Mouse (Mus musculus): ENCODE measurements around the gene Ackr4. TPM values are rescaled to one million over a fixed set of nuclear protein-coding genes. Genes with fewer than 3 reads are reported as not detected.

The Ackr4 gene
- polyA plus RNA-seq, 1 experiment, result not detected

DNA sequence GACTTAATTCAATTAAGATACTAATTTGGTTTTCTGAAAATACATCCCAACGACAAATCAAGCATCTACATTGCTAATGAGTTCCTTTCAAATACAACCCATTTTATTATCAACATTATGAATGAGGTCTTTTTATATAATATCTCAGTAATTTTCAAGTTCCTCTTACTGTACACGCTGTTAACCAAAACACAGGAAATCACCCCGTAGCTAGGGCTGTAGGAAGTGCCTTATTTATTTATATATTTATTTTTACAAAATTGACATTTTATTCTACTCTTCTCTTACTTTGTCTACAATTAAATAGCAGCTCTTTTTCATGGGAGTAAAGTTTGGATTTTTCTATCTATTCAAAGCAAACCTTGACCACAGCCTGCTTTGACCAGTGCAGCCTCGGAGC is 87.0 kb downstream of the Ackr4 start:
- Histone ChIP-seq H3K4me1 (ENCODE audit: control insufficient read depth, insufficient read depth, low read length) (no peaks in the 10 kb centered on the region), H3K27ac (ENCODE audit: insufficient read depth, low read depth, low read length) (no peak overlapping the region), H3K4me3 (ENCODE audit: insufficient read depth, low read depth, low read length) (no peak overlapping the region)
- 83% methylated on average over 4 of the region's 4 CpGs for WGBS
- TF ChIP-seq POLR2A (IDR thresholded peaks at IDR 0.05; ENCODE audit: insufficient read depth, low read depth, low read length) (no peak), CTCF (IDR thresholded peaks at IDR 0.05; ENCODE audit: insufficient read depth, low read depth, low read length) (no peak)

DNA sequence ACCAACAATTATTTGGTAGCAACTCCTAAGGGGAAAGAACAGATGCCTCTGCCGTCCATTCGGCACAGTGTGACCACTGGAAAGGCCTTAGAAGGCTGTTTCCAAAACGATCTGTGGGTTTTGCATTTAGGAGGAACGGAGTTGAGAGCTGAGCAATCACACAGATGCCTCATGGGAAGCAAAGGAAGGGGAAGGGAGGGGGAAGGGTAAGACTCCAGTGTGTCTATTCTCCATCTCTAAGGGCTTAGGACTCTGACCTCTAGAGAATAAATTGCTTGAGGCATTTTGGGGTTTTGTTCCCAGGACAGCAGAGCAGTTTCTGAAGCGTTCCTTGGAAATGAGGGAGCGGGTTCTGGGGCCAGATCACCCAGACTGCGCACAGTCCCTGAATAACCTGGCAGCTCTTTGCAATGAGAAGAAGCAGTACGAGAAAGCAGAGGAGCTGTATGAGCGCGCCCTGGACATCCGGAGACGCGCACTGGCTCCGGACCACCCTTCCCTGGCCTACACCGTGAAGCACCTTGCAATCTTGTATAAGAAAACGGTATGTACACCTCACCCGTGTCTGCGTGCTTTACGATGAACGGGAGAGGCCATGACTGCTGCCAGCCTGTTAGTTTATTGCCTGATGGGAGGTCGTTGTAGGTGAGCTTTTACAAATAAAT is 87.6 kb downstream of the Ackr4 start:
- TF ChIP-seq CTCF (IDR thresholded peaks at IDR 0.05; ENCODE audit: insufficient read depth, low read depth, low read length) (no peak), POLR2A (IDR thresholded peaks at IDR 0.05; ENCODE audit: insufficient read depth, low read depth, low read length) (no peak)
- WGBS, result 92% methylated on average over 21 of the region's 21 CpGs
- Histone ChIP-seq H3K4me1 (ENCODE audit: control insufficient read depth, insufficient read depth, low read length) (no peaks in the 10 kb centered on the region), H3K4me3 (ENCODE audit: insufficient read depth, low read depth, low read length) (no peak overlapping the region), H3K27ac (ENCODE audit: insufficient read depth, low read depth, low read length) (no peak overlapping the region)

- TF ChIP-seq CTCF (IDR thresholded peaks at IDR 0.05; ENCODE audit: insufficient read depth, low read depth, low read length), result no peak
- TF ChIP-seq POLR2A (IDR thresholded peaks at IDR 0.05; ENCODE audit: insufficient read depth, low read depth, low read length), result no peak
- Histone ChIP-seq H3K27ac (ENCODE audit: insufficient read depth, low read depth, low read length) (no peak overlapping the region), H3K4me1 (ENCODE audit: control insufficient read depth, insufficient read depth, low read length) (no peaks in the 10 kb centered on the region), H3K4me3 (ENCODE audit: insufficient read depth, low read depth, low read length) (no peak overlapping the region)
- 92% methylated on average over 13 of the region's 13 CpGs for WGBS
These were observed 88.5 kb downstream of the Ackr4 start for GRCm38 (mm10) chr9:104038266-104038665.

DNA sequence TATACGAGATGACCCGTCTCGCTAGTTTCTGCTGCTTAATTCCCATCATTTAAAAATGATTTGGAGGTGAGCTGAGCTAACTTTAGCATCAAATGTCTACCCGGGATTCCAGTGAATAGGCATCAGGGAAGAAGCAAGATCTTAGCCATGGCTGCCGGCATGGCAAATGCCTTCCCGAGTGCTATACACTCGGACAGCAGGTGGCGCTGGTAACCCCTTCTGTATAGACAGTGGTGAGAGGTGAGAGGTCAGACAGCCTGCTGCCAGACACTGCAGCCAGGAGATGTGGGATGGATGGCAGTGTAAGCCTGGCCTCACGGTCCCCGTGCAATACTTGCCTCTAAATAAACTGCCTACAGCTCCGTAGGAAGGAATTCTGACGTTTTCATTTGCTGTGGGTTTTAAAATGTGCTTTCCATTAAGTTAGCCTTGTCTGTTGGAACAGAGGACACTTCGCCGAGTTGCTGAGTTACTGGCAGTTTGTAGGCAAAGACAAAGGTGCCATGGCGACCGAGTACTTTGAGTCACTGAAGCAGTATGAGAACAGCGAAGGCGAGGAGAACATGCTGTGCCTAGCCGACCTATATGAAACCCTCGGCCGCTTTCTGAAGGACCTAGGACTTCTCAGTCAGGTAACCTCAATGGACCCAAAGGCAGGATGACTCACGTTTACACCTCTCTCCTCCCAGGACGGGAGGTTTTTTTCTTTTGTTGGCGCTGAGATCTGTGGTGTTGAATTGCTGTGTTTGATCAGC is 91.3 kb downstream of the Ackr4 start:
- no peaks in the 10 kb centered on the region for H3K4me1 ChIP-seq (ENCODE audit: control insufficient read depth, insufficient read depth, low read length)
- TF ChIP-seq POLR2A (IDR thresholded peaks at IDR 0.05; ENCODE audit: insufficient read depth, low read depth, low read length) (no peak), CTCF (IDR thresholded peaks at IDR 0.05; ENCODE audit: insufficient read depth, low read depth, low read length) (peak; percentile 49; the same call in 1 of the 2 replicates)
- H3K27ac ChIP-seq (ENCODE audit: insufficient read depth, low read depth, low read length), result no peak overlapping the region
- 56% methylated on average over 24 of the region's 24 CpGs for WGBS
- H3K4me3 ChIP-seq (ENCODE audit: insufficient read depth, low read depth, low read length), result no peak overlapping the region

DNA sequence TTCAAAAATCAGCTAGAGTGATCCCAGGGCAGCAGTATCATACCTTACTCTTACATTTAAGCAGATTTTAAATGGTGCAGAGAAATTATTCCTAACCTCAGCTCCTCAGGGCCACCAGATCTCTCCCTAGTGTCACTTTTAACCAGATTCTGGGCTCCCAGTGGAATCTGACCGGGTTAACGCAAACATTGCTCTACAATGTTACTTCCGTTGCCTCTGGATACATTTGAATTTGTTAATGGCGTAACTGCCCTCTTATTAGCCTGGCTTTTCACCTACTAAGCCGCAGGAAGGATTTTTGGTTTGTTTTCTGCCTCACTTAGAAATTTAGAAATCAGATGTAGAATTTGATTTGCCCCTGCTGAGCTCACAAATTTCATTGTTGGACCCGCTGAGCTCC is 92.0 kb downstream of the Ackr4 start:
- TF ChIP-seq CTCF (IDR thresholded peaks at IDR 0.05; ENCODE audit: insufficient read depth, low read depth, low read length) (no peak), POLR2A (IDR thresholded peaks at IDR 0.05; ENCODE audit: insufficient read depth, low read depth, low read length) (no peak)
- WGBS, result 84% methylated on average over 6 of the region's 6 CpGs
- no peaks in the 10 kb centered on the region for H3K4me1 ChIP-seq (ENCODE audit: control insufficient read depth, insufficient read depth, low read length)
- H3K27ac ChIP-seq (ENCODE audit: insufficient read depth, low read depth, low read length), result no peak overlapping the region
- H3K4me3 ChIP-seq (ENCODE audit: insufficient read depth, low read depth, low read length), result no peak overlapping the region

- TF ChIP-seq CTCF (IDR thresholded peaks at IDR 0.05; ENCODE audit: insufficient read depth, low read depth, low read length) (no peak), POLR2A (IDR thresholded peaks at IDR 0.05; ENCODE audit: insufficient read depth, low read depth, low read length) (no peak)
- Histone ChIP-seq H3K27ac (ENCODE audit: insufficient read depth, low read depth, low read length) (no peak overlapping the region), H3K4me1 (ENCODE audit: control insufficient read depth, insufficient read depth, low read length) (no peaks in the 10 kb centered on the region), H3K4me3 (ENCODE audit: insufficient read depth, low read depth, low read length) (no peak overlapping the region)
- WGBS, result 87% methylated on average over 8 of the region's 8 CpGs
These were observed 92.5 kb downstream of the Ackr4 start for GRCm38 (mm10) chr9:104034231-104034630.

Other genes with a start within 250 kb of the Ackr4 start
- not detected in 2 replicates for gene Nphp3, start 124.4 kb downstream of the Ackr4 start, polyA plus RNA-seq (2012; ENCODE audit: insufficient read depth, insufficient read length, low replicate concordance, missing spikeins)
- gene Gm28305, start 86.3 kb downstream of the Ackr4 start, polyA plus RNA-seq (2012; ENCODE audit: insufficient read depth, insufficient read length, low replicate concordance, missing spikeins), result not detected in 2 replicates
- gene Uba5, start 63.8 kb downstream of the Ackr4 start, polyA plus RNA-seq (2012; ENCODE audit: insufficient read depth, insufficient read length, low replicate concordance, missing spikeins), result not detected in 2 replicates
- gene Acad11, start 63.6 kb downstream of the Ackr4 start, polyA plus RNA-seq (2012; ENCODE audit: insufficient read depth, insufficient read length, low replicate concordance, missing spikeins), result not detected in 2 replicates
- gene Dnajc13, start 136.0 kb upstream of the Ackr4 start, polyA plus RNA-seq (2012; ENCODE audit: insufficient read depth, insufficient read length, low replicate concordance, missing spikeins), result not detected in 2 replicates
- gene Acpp, start 210.8 kb upstream of the Ackr4 start, polyA plus RNA-seq (2012; ENCODE audit: insufficient read depth, insufficient read length, low replicate concordance, missing spikeins), result not detected in 2 replicates

Measured in olfactory bulb, adult 2 months (tissue).